In the genomic region with DNA sequence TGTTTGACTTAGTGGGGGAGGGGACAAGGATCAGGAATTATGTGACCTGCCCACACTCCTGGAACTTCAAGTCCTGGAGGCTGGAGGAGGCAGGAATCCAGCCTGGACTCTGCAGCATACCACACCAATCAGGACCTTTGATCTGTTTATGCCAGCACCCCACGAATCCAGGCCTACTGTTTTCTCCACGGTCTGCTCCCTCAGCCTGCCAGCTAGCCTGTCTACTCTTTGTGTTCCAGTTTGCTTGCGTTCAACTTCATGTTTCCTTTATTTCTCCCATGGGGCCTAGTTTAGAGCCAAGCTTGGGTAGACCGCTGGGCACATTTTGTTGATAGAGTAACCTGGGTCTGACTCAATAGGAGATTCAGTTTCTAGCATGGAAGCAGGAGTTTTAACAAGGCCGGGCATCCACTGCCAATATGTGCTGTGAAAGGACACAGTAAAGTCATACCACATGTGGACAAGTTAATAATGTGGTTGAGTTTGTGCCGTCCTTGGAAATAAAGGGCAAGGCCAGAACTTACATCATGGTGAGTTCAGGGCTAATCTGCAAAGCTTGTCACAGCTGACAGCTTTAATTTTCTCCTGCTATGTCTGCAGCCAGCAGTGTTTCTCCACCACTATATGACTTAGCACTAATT, we compare ENCODE assay signal across 9 mouse cellular contexts. TPM values are rescaled to one million over a fixed set of nuclear protein-coding genes. Genes with fewer than 3 reads are reported as not detected.
DNase-seq lines count a peak whose midpoint lies in the region; ATAC-seq and TF ChIP-seq lines count a peak whose summit lies in the region.
"Had no signal": no experiment of that assay in that cellular context is flagged by ENCODE, and none has a peak within 500 bp of the region (broad histone marks: within the 10 kb centered on the region; RNA-seq: fewer than 3 reads in every experiment).

No protein-coding gene starts in this region.

- no peak for DNase-seq in spleen, adult 2 months (ENCODE audit: low read depth in 1 of 2, low spot score in 2 of 2)
- no peak for DNase-seq in spleen, adult 12 weeks (ENCODE audit: low spot score)
- no peak for DNase-seq in hindbrain, embryonic 14.5 days (ENCODE audit: low spot score)
- peak; percentile 36 for DNase-seq in stomach, postnatal 0 days (ENCODE audit: low spot score)
- no peak for DNase-seq in gastrocnemius, adult 18-20 months (ENCODE audit: low spot score)
- no peak for DNase-seq in spleen, postnatal 14 days (ENCODE audit: low spot score in 2 of 2)

- no peak for TF ChIP-seq POLR2A in spleen, adult 2 months (IDR thresholded peaks at IDR 0.05; ENCODE audit: low read depth, low read length)

- H3K27ac ChIP-seq in spleen, adult 2 months (ENCODE audit: insufficient read depth, low read length), result peak overlapping the region; percentile 26; the same call in 1 of the 2 replicates
- H3K27ac ChIP-seq in hindbrain, embryonic 14.5 days, result peak overlapping the region; percentile 62
- peak overlapping the region; percentile 58; the same call in 1 of the 2 replicates for H3K27ac ChIP-seq in liver, embryonic 16.5 days (ENCODE audit: low read length)
- 0 out of 2 replicates have a peak overlapping the region, but pooled peaks have one; percentile 36 for H3K27ac ChIP-seq in stomach, postnatal 0 days (replicated peaks)
- H3K27ac ChIP-seq: layer of hippocampus, adult 2 months had no signal

- no peak overlapping the region for H3K9ac ChIP-seq in hindbrain, embryonic 14.5 days
- H3K9ac ChIP-seq in liver, embryonic 16.5 days (ENCODE audit: low read depth, low read length), result no peak overlapping the region
- no peak overlapping the region for H3K9ac ChIP-seq in stomach, postnatal 0 days (ENCODE audit: low read length)

- no peaks in the 10 kb centered on the region for H3K9me3 ChIP-seq in hindbrain, embryonic 14.5 days (ENCODE audit: control insufficient read depth, low read length)
- no peaks in the 10 kb centered on the region for H3K9me3 ChIP-seq in liver, embryonic 16.5 days (replicated peaks; ENCODE audit: control insufficient read depth, low read length)
- H3K9me3 ChIP-seq in stomach, postnatal 0 days (ENCODE audit: control insufficient read depth, low read length), result no peaks in the 10 kb centered on the region

- no peak for TF ChIP-seq CTCF in spleen, adult 2 months (IDR thresholded peaks at IDR 0.05; ENCODE audit: extremely low read depth, insufficient read depth, insufficient read length, insufficient replicate concordance)
- TF ChIP-seq CTCF in stomach, postnatal 0 days (IDR thresholded peaks at IDR 0.05; ENCODE audit: low read depth), result no peak

- H3K4me3 ChIP-seq in spleen, adult 2 months (ENCODE audit: extremely low read depth, insufficient read depth, insufficient read length), result no peak overlapping the region
- H3K4me3 ChIP-seq in hindbrain, embryonic 14.5 days (replicated peaks; ENCODE audit: low read length), result no peak overlapping the region
- no peak overlapping the region for H3K4me3 ChIP-seq in liver, embryonic 16.5 days (ENCODE audit: low read depth, low read length)
- no peak overlapping the region for H3K4me3 ChIP-seq in stomach, postnatal 0 days (ENCODE audit: low read depth, low read length)
- H3K4me3 ChIP-seq: layer of hippocampus, adult 2 months had no signal

- H3K27me3 ChIP-seq in spleen, adult 2 months (ENCODE audit: control insufficient read depth, insufficient read depth, low read length), result no peaks in the 10 kb centered on the region
- no peaks in the 10 kb centered on the region for H3K27me3 ChIP-seq in hindbrain, embryonic 14.5 days (ENCODE audit: control insufficient read depth, insufficient read depth, low read length)
- no peaks in the 10 kb centered on the region for H3K27me3 ChIP-seq in liver, embryonic 16.5 days (ENCODE audit: control insufficient read depth, insufficient read depth, low read depth, low read length)
- H3K27me3 ChIP-seq in stomach, postnatal 0 days (ENCODE audit: control insufficient read depth, insufficient read depth, low read length), result no peaks in the 10 kb centered on the region

- WGBS in spleen, adult 2 months, result 47% methylated on average over 6 of the region's 6 CpGs
- WGBS in hindbrain, embryonic 14.5 days, result 50% methylated on average over 6 of the region's 6 CpGs
- WGBS in liver, embryonic 16.5 days (ENCODE audit: insufficient replicate concordance), result 60% methylated on average over 6 of the region's 6 CpGs
- 49% methylated on average over 6 of the region's 6 CpGs for WGBS in stomach, postnatal 0 days

- TF ChIP-seq EP300 in stomach, postnatal 0 days (optimal IDR thresholded peaks at IDR 0.05), result no peak

- peak; percentile 37; the same call in 1 of the 2 replicates for ATAC-seq in hindbrain, embryonic 14.5 days (ENCODE audit: low FRiP score)
- ATAC-seq in liver, embryonic 16.5 days (ENCODE audit: low read depth), result peak; percentile 87
- ATAC-seq in stomach, postnatal 0 days (ENCODE audit: low FRiP score, low TSS enrichment), result peak; percentile 76; the same call in 1 of the 2 replicates
- ATAC-seq in monocyte, adult 5-6 weeks (replicated peaks; ENCODE audit: insufficient number of reproducible peaks, low FRiP score, low TSS enrichment, poor library complexity, severe bottlenecking), result no peak

- no peaks in the 10 kb centered on the region for H3K36me3 ChIP-seq in spleen, adult 2 months (ENCODE audit: control insufficient read depth, insufficient read depth, low read length)
- H3K36me3 ChIP-seq in hindbrain, embryonic 14.5 days (replicated peaks; ENCODE audit: control insufficient read depth, insufficient read depth), result no peaks in the 10 kb centered on the region
- H3K36me3 ChIP-seq in liver, embryonic 16.5 days (ENCODE audit: control insufficient read depth, insufficient read depth), result no peaks in the 10 kb centered on the region
- no peaks in the 10 kb centered on the region for H3K36me3 ChIP-seq in stomach, postnatal 0 days (ENCODE audit: control insufficient read depth, insufficient read depth, low read length)

- H3K4me1 ChIP-seq in spleen, adult 2 months (ENCODE audit: control insufficient read depth, insufficient read depth, insufficient read length), result peaks cover 3% of the 10 kb centered on the region; the same call in 1 of the 2 replicates
- no peaks in the 10 kb centered on the region for H3K4me1 ChIP-seq in hindbrain, embryonic 14.5 days (replicated peaks; ENCODE audit: control insufficient read depth, insufficient read depth, low read length)
- H3K4me1 ChIP-seq in liver, embryonic 16.5 days (ENCODE audit: control insufficient read depth, low read depth, low read length), result no peaks in the 10 kb centered on the region
- no peaks in the 10 kb centered on the region for H3K4me1 ChIP-seq in stomach, postnatal 0 days (replicated peaks; ENCODE audit: control insufficient read depth, insufficient read depth)

- H3K4me2 ChIP-seq in hindbrain, embryonic 14.5 days (replicated peaks), result no peak overlapping the region
- no peak overlapping the region for H3K4me2 ChIP-seq in liver, embryonic 16.5 days (ENCODE audit: low read depth, low read length)
- no peak overlapping the region for H3K4me2 ChIP-seq in stomach, postnatal 0 days (replicated peaks; ENCODE audit: low read depth)

RNA-seq across cellular contexts. Expression of gene Vcpkmt, which starts 26.5 kb away (rescaled TPM):
- 5.9 and 10.3 TPM in 2 replicates for polyA plus RNA-seq in spleen, adult 2 months (2012; rRNA removed)
- 22.9 and 24.4 TPM in 2 replicates for polyA plus RNA-seq in hindbrain, embryonic 14.5 days (2014; fragmentation: Nextera tagmentation; extraction: Ambion mirVana)
- polyA plus RNA-seq in liver, embryonic 16.5 days (2015; fragmentation: Nextera tagmentation; extraction: Ambion mirVana), result 9.1 and 9.7 TPM in 2 replicates
- 24.4 and 24.7 TPM in 2 replicates for polyA plus RNA-seq in stomach, postnatal 0 days (2015; fragmentation: Nextera tagmentation; extraction: Ambion mirVana)
- total RNA-seq in gastrocnemius, adult 18-20 months (2021), result 1 to 10 TPM; 4.2 to 4.7 TPM
- total RNA-seq in monocyte, adult 5-6 weeks (2017), result 10.9 to 19.7 TPM (median 14.9 TPM) in 3 replicates
